Mouse (Mus musculus) kidney, embryonic 14.5 days (tissue): ENCODE results near the gene Rab29. TPM values are rescaled to one million over a fixed set of nuclear protein-coding genes. Genes with fewer than 3 reads are reported as not detected.

Experiments
- ATAC-seq: fragments of 200-750 bp; cut with Nextera tagmentation; 2 replicates; pipeline ENCODE4 v1.8.0; 2017; ENCODE audit warnings: moderate number of reproducible peaks, mild to moderate bottlenecking, moderate TSS enrichment, moderate library complexity; ENCODE audit not compliant: low FRiP score, low TSS enrichment
- H3K27ac ChIP-seq: fragments of 300-500 bp; sonication (generic); 2 replicates; pipeline ENCODE4 v1.5.1; 2014; ENCODE audit warnings: low read depth, mild to moderate bottlenecking, low read length, moderate library complexity, mixed read lengths
- H3K27me3 ChIP-seq: fragments of 300-500 bp; sonication (generic); 2 replicates; pipeline ENCODE4 v1.6.1; 2014; ENCODE audit warnings: mild to moderate bottlenecking, low read length; ENCODE audit not compliant: control insufficient read depth, insufficient read depth
- H3K36me3 ChIP-seq: fragments of 300-500 bp; sonication (generic); 2 replicates; pipeline ENCODE4 v1.6.1; 2014; ENCODE audit warnings: low read length, mixed read lengths; ENCODE audit not compliant: control insufficient read depth, insufficient read depth
- H3K4me1 ChIP-seq: fragments of 300-500 bp; sonication (generic); 2 replicates; pipeline ENCODE4 v1.6.1; 2014; ENCODE audit warnings: low read length, mixed read lengths; ENCODE audit not compliant: control insufficient read depth, insufficient read depth
- H3K4me2 ChIP-seq: fragments of 300-500 bp; sonication (generic); replicated peaks from 2 replicates; pipeline ENCODE4 v1.6.1; 2014; ENCODE audit warnings: low read depth, mild to moderate bottlenecking, low read length
- H3K4me3 ChIP-seq: fragments of 300-500 bp; sonication (generic); 2 replicates; pipeline ENCODE4 v1.5.1; 2014; ENCODE audit warnings: mild to moderate bottlenecking, low read length
- H3K9ac ChIP-seq: fragments of 300-500 bp; sonication (generic); 2 replicates; pipeline ENCODE4 v1.6.1; 2014; ENCODE audit warnings: low read depth, mild to moderate bottlenecking, low read length, moderate library complexity
- H3K9me3 ChIP-seq: fragments of 300-500 bp; sonication (generic); 2 replicates; pipeline ENCODE4 v1.6.1; 2016; ENCODE audit warnings: low read length; ENCODE audit not compliant: control insufficient read depth
- WGBS: fragments of 180-500 bp; shearing (Covaris S2); extraction: QIAGEN DNeasy Blood & Tissue Kit; methylation state at CpG from one replicate; pipeline ENCODE4 v1.1.7; 2014; 5-methylcytosine and 5-hydroxymethylcytosine counted together
- polyA plus RNA-seq: library from polyadenylated mRNA; unstranded; fragments of >200 nt; fragmentation: Nextera tagmentation; extraction: Ambion mirVana; gene quantifications from 2 replicates; pipeline ENCODE4 v1.2.1, GENCODE M21; 2014

The Rab29 gene
- polyA plus RNA-seq, 1 experiment from 2014 or later: 15.4 TPM

DNA sequence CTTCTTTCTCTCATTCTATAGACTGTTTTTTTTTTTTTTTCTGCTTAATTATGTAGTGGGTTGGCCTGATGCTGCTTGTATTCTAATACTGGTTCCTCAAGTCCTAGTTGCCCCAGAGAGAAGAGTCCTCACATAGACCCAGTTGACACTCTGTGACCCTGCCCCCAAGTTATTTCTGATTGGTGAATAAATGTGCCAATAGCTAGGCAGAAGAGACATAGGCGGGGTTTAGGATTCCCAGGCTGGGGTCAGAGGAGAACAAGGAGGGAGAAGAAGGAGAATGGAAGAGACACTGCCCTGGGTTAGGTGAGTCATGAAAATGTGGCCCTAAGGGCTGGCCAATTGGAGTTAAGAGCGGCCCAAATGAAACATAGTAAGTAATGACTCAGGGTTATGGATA is 12.8 kb downstream of the Rab29 start:
- Histone ChIP-seq H3K9ac (no peak overlapping the region), H3K27ac (no peak overlapping the region), H3K4me1 (no peaks in the 10 kb centered on the region), H3K9me3 (no peaks in the 10 kb centered on the region), H3K27me3 (no peaks in the 10 kb centered on the region), H3K36me3 (no peaks in the 10 kb centered on the region), H3K4me2 (no peak overlapping the region), H3K4me3 (no peak overlapping the region)
- no peak for ATAC-seq
- WGBS: 73% methylated on average over 2 of the region's 2 CpGs

DNA sequence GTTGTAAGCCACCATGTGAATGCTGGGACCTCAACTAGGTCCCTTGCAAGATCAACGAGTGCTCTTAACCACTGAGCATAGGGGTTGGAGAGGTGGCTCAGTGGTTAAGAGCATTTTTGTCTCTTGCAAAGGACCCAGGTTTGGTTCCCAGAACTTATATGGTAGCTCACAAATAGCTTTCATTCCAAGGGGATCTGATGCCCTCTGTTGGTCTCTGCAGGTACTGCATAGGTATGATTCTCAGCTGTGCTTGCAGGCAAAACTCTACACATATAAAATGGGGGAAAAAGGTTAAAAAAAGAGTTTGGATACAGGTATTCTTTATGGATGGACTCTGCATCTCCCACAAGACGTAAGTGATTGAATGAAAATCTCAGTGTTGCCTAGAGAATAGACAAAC is 15.8 kb downstream of the Rab29 start:
- H3K36me3 ChIP-seq: no peaks in the 10 kb centered on the region

DNA sequence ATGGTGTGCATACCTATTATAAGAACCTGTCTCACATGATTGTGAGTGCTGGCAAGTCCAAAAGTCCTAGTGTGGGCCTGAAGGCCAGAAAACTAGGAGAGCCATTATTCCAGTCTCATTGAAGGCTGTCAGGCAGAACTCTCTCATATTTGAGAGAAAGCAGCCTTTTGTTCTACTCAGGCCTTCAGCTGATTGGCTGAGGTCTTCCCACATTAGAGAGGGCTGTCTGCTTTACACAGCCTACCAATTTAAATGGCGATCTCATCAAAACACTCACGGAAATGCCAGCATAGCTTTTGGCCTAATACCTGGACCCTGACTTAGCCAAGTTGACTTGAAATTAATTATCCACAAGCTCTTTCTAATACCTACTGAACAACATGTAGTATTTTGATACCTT is 19.1 kb downstream of the Rab29 start:
- Histone ChIP-seq H3K36me3 (no peaks in the 10 kb centered on the region), H3K4me2 (no peak overlapping the region), H3K27me3 (no peaks in the 10 kb centered on the region), H3K4me1 (no peaks in the 10 kb centered on the region), H3K4me3 (no peak overlapping the region), H3K9ac (no peak overlapping the region), H3K9me3 (no peaks in the 10 kb centered on the region), H3K27ac (no peak overlapping the region)
- 76% methylated on average over 2 of the region's 2 CpGs for WGBS
- ATAC-seq: no peak

More for the DNA sequence above, 15.8 kb downstream of the Rab29 start:
- no peaks in the 10 kb centered on the region for H3K27me3 ChIP-seq
- ATAC-seq: no peak
- no peak overlapping the region for H3K4me2 ChIP-seq
- WGBS: 71% methylated on average over 2 of the region's 2 CpGs
- H3K9me3 ChIP-seq: no peaks in the 10 kb centered on the region
- no peak overlapping the region for H3K9ac ChIP-seq
- H3K4me1 ChIP-seq: no peaks in the 10 kb centered on the region
- H3K27ac ChIP-seq: no peak overlapping the region
- no peak overlapping the region for H3K4me3 ChIP-seq

DNA sequence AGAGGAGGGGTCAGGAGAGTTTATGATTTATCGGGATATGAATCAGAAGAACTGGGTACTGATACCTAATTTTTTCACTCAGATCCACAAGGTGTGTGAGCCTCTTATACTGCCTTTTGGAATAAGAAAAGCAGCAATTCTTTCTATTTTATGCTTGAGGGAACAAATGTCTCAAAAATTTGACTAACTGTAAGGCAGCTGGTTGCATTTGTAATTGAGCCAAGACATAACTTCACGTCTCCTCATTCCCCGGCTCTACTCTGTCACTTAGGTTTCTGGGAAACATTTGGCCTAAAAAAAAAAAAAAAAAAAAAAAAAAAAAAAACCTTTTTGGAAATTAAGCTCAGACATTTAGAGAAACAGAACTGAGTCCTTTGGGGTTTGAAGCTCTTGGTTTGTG is 19.6 kb downstream of the Rab29 start:
- no peak for ATAC-seq
- Histone ChIP-seq H3K27me3 (no peaks in the 10 kb centered on the region), H3K4me2 (no peak overlapping the region), H3K9me3 (no peaks in the 10 kb centered on the region), H3K9ac (no peak overlapping the region), H3K36me3 (no peaks in the 10 kb centered on the region), H3K4me3 (no peak overlapping the region), H3K4me1 (no peaks in the 10 kb centered on the region), H3K27ac (no peak overlapping the region)
- 63% methylated on average over 3 of the region's 3 CpGs for WGBS

DNA sequence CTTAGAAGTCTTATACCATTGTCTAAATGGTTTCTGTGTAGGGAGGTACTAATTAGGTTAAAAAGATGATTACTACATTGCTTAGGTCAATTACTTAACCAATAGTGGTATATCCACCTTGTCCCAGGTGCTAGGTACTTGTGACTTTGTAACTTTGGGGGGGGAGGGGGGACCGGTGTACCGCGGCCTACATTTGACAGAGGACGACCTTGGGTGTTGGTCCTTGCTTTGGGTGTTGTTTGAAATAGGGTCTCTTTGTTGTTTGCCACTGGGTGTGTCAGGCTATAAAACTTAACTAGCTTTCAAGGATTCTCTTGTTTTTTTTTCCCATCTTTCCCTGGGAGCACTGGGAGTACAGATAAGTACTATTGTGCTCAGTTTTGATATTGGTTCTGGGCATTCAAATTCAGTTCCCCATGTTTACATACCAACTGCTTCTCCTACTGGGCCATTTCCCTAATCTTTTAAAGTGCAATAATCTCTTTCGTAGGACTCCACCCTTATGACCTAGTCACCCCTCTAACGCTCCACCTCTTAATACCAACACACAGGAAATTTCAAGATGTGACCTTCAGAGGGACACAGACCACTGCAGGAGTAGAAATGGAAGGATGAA is 23.1 kb downstream of the Rab29 start:
- 50% methylated on average over 6 of the region's 6 CpGs for WGBS

DNA sequence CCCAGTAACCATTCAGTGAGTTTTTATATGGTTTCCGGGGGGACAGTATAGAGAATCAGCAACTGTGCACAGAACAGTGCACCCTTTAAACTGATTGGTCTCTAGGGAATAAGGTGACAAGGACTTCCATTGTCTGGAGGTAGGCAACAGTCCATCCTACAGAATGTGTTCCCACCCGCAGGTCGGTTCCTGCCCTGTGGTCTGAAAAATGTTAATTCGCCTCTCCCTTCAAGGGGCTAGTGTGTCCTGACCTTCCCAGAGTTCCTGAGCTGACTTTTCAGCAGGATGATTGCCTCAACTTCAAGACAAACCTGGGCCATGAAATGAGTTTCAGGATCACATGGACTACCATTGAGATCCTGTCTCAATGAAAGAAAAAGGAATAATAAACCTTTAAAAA is 24.4 kb downstream of the Rab29 start:
- 84% methylated on average over 4 of the region's 4 CpGs for WGBS
- H3K9ac ChIP-seq: no peak overlapping the region
- no peak overlapping the region for H3K4me3 ChIP-seq
- ATAC-seq: no peak
- no peaks in the 10 kb centered on the region for H3K36me3 ChIP-seq
- no peaks in the 10 kb centered on the region for H3K9me3 ChIP-seq
- no peak overlapping the region for H3K27ac ChIP-seq
- H3K4me2 ChIP-seq: no peak overlapping the region
- H3K27me3 ChIP-seq: no peaks in the 10 kb centered on the region
- H3K4me1 ChIP-seq: no peaks in the 10 kb centered on the region

More for the DNA sequence above, 23.1 kb downstream of the Rab29 start:
- Histone ChIP-seq H3K27me3 (no peaks in the 10 kb centered on the region), H3K27ac (no peak overlapping the region), H3K4me1 (no peaks in the 10 kb centered on the region), H3K9ac (no peak overlapping the region), H3K4me2 (no peak overlapping the region), H3K9me3 (no peaks in the 10 kb centered on the region), H3K36me3 (no peaks in the 10 kb centered on the region), H3K4me3 (no peak overlapping the region)
- ATAC-seq: no peak

DNA sequence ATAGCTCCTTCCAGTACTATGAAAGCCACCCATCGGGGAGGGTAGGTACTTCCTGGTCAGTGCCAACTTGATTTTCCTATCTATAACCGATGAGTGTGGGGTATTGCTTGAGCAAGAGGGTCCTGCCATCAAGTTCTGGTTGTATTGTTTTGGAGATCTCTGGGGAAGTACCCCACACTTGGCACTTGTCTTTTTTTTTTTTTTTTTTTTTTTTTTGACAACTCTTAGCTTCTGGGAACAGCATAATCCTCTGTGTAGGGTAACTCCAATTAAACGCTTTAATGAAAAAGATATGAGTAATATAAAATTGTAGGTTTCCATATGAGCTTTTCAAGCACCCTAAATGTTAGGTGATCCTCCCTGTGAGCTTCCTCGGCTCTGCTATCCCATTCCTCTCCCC is 35.7 kb downstream of the Rab29 start:
- H3K36me3 ChIP-seq: no peaks in the 10 kb centered on the region
- H3K9ac ChIP-seq: no peak overlapping the region
- 92% methylated on average over 4 of the region's 4 CpGs for WGBS
- H3K4me2 ChIP-seq: no peak overlapping the region
- no peaks in the 10 kb centered on the region for H3K4me1 ChIP-seq
- no peaks in the 10 kb centered on the region for H3K9me3 ChIP-seq
- H3K27ac ChIP-seq: no peak overlapping the region
- no peak for ATAC-seq
- H3K27me3 ChIP-seq: no peaks in the 10 kb centered on the region
- H3K4me3 ChIP-seq: no peak overlapping the region

DNA sequence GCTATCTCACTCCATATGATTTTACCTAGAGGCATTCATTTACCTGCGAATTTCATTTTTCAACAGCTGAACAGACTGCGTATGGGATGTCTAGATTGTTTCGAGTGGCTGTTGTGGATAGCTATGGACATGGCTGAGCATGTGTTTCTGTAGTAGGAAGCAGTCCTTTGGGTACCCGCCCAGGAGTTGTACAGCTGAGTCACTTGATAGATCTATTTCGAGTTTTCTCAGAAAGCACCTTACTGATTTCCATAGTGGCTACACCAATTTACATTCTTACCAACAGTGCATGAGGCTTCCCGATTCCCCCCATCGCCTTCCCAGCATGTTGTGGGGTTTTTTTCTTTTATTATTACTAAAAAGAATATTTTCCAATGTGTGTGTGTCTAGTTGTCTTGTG is 36.2 kb downstream of the Rab29 start:
- no peak for ATAC-seq
- Histone ChIP-seq H3K4me1 (no peaks in the 10 kb centered on the region), H3K9me3 (no peaks in the 10 kb centered on the region), H3K4me2 (no peak overlapping the region), H3K4me3 (no peak overlapping the region), H3K27me3 (no peaks in the 10 kb centered on the region), H3K27ac (no peak overlapping the region), H3K36me3 (no peaks in the 10 kb centered on the region), H3K9ac (no peak overlapping the region)
- 93% methylated on average over 7 of the region's 7 CpGs for WGBS

DNA sequence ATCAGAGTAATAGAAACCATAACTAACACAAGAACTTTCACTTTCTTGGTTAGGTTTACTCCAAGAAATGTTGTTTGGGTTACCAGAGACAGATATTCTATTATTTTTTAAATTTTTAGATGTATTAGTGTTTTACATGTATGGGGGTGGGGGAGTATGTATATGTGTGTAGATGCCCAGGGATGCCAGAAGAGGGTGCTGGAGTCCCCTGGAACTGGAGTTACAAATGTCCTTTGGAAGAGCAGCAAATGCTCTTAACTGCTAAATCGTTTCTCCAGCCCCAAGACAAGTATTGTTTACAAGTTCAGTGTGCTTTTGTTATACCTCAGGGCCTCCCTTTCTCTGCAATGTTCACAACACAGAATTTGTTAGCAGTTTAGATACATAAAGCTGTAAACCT is 38.5 kb downstream of the Rab29 start:
- 5% methylated on average over 1 of the region's 1 CpGs for WGBS
- Histone ChIP-seq H3K4me1 (no peaks in the 10 kb centered on the region), H3K27ac (no peak overlapping the region), H3K27me3 (no peaks in the 10 kb centered on the region), H3K9ac (no peak overlapping the region), H3K9me3 (no peaks in the 10 kb centered on the region), H3K36me3 (no peaks in the 10 kb centered on the region), H3K4me2 (no peak overlapping the region), H3K4me3 (no peak overlapping the region)
- no peak for ATAC-seq
